Mouse (Mus musculus): ENCODE data around the gene Gls.

The Gls gene

DNA sequence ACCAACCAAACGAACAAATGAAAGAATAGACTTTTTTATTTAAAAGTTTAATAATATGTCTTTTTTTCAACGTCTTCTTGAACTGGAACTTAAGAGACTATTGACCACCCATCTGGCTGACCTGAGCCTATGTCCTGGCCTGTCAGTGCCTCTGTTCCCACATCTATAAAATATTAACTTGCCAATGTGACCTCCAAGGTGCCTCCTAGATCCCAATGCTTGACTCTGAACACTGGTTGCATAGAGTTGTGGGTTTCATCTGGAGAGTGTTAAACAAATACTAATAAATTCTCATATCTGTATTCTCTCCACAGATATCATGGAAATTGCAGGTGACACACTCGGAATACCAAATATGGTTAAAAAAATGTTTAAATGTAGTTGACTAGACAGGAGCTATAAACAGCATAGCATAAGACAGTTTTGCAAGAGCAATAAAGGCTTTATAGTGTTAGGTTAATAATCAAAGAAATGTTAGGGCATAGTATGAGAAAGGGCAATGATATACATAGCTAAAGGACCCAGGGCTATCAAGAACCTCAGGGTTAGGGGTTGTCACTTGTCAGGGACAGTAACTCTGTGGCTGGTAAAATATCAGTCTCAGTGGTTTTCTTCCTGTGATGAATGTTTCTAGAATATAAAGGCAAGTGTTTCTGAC lies 16.0 kb upstream of the Gls start:
- no peak for DNase-seq (ENCODE audit: low spot score in 2 of 2)

- DNase-seq (ENCODE audit: low spot score in 2 of 2): no peak
Measured at GRCm38 (mm10) chr1:52242270-52242669, 9.2 kb upstream of the Gls start.

DNA sequence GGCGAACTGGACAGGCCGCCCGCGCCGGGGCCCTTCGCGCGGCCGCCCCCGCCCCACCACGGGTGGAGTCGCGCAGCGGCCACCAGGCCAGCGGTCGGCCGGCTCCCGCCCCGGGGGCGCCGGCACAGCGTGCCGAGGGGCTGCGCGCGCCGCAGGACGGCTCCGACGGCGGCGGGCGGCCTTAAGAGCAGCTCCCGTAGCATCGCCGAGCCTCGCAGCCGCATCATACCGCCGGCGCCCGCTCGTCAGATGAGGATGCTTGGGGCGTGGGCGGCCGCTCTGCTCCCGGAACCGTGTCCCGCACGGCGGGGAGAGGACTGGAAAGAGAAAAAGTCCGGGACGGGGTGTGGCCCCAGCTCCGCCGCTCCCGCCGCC lies 279 bp downstream of the Gls start:
- no peak for DNase-seq (ENCODE audit: low spot score in 2 of 2)

DNA sequence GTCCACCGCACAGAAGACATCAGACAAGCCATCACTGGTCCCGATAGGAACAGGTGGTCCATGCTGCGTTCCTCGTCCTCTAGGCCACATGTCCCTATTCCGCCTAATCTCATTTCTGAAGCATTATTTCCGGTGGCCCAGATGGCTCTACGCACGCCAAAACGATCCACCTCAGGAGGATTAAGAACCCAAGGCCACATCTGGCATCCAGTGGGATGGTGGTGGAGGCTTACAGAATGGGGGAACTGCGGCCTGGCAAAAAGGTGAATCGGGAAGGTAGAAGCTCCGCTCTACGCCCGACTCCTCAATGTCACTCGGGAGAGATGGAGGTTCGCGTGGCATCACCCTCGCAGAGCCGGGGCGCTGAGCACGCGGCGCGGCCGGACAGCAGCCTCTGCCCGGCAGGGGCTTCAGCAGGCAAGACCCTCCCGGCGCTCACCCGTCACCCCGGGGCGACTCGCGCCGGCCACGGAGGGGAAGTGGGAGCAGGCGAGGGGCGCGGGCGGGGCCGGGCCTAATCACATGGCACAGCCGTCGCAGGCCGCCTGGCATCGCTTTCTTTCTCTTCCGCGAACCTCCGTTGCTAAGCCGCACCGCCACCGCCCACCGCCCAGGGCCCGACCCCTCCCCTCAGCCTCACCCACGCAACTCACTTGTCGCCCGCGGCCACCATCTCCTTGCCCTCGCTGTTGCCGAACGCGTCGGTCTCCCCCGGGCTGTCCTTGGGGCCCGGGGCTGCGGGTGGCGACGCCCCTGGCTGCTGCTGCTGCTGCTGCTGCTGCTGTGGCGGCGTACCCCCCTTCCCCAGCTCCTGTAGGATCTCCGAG lies 880 bp downstream of the Gls start:
- DNase-seq (ENCODE audit: low spot score in 2 of 2): peak; percentile 16 to 51

- no peak for DNase-seq (ENCODE audit: low spot score in 2 of 2)
Measured at GRCm38 (mm10) chr1:52230404-52230803, 2.6 kb downstream of the Gls start.

DNA sequence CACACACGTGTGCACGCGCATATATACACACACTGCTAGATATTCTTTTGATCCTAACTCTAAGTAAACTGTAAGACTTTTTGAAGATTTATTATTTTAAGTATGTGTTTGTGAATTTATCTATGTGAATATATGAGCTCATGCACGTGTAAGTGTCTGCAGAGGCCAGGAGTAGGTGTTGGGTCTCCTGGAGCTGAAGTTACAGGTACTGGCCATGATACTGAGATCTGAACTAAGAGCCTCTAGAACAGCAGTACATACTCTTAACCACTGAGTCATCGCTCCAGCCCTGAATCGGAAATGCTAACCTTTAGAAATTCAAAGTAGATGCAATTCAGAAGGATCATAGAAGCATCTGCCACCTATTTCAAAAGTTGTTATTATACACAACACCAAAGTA lies 4.9 kb downstream of the Gls start:
- DNase-seq (ENCODE audit: low spot score in 2 of 2): no peak

DNA sequence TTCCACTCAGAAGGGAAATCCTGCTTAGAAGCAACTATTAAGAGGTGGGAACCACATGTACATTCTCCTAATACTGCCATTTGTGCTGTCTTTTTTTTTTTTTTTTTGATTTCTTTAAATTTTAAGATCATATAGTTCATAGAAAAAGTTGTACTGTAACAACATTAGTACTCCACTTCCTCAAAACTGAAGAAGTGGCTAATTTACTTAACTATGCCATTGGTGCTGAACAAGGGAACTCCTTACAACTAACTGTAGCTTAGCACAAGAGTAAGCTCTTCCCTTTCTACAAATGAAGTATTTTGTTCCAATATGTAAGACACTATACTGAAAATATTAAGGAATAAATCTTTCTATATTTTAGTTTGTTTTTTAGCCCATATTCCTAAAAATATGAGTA lies 6.6 kb downstream of the Gls start:
- no peak for DNase-seq (ENCODE audit: low spot score in 2 of 2)

- no peak for DNase-seq (ENCODE audit: low spot score in 2 of 2)
Measured at GRCm38 (mm10) chr1:52216766-52217165, 16.3 kb downstream of the Gls start.

- no peak for DNase-seq (ENCODE audit: low spot score in 2 of 2)
Measured at GRCm38 (mm10) chr1:52182992-52183391, 50.0 kb downstream of the Gls start.

DNA sequence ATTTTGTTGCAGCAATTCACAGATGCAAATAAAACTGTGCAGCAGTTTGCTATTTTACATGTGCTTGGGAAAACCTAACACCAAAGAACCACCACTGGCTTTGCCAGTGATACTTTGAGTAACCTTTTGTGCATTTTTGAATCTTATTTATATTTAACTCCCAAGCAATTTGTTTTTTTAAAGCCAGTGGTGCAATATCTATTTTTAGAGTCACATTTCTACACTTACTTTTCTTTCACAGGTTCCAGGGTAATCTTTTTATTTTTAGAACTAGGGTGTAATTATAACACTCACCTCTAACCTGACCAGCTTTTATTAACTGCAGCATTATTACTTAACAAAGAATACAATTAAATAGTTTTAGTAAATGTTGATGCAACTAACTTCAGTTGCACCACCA lies 51.0 kb downstream of the Gls start:
- DNase-seq (ENCODE audit: low spot score in 2 of 2): no peak

GRCm38 (mm10) chr1:52179939-52180568 lies 53.0 kb downstream of the Gls start:
- DNase-seq (ENCODE audit: low spot score in 2 of 2): no peak

- DNase-seq (ENCODE audit: low spot score in 2 of 2): no peak
Measured at GRCm38 (mm10) chr1:52176999-52177398, 56.0 kb downstream of the Gls start.

DNA sequence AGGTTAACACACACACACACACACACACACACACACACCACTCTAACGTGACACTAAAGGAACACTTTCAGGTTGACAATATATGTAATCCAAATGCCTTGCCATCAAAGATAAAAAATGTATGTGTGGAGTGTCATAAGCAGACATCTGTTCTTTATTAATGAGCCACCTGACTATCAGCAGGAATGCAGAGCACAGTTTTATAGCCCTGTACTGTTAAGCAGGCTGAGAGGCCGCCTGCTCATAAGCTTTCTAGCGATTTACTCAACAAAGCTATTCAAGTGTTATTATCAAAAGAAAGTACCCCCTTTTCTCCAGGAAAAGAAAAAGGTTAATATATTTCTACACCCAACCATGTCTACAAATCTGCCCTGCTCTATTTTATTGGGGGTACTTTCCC lies 57.0 kb downstream of the Gls start:
- DNase-seq (ENCODE audit: low spot score in 2 of 2): no peak

DNA sequence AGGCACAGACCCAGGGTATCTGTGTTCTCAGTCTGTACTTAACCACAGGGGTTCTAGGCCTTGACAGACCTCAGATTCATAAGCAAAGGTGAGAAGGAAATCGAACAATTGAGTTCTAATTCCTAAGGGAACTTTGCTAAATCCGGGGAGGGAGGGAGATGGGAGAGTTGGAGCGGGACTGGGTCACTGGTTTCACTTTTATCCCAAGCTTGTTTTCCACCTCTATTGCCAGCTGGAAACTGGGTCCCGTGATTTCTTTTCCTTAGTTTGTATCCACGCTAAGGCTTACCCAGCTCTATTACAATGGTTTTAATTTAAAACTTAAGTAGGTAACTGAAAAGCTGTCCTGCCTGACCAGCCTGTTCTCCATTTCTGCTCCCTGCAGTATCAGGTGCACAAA lies 57.7 kb downstream of the Gls start:
- DNase-seq (ENCODE audit: low spot score in 2 of 2): no peak

DNA sequence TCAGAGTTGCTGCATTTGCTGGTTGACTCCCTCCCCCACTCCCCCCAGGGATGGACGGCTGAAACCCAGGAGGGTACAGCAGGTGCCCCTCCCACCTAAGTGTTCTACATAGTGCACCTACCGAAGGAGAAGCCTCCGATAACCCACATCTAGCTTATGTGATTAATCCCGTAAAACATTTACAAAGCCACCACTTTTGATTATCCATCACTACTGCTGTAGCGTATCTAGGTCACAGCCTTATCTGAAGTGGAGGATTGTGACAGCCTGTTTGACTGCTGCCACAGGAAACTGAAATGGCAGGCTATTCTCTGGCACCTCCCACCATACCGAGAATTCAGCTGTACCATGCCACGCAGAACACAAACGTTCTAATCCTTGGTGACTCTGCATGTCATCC lies 61.8 kb downstream of the Gls start:
- DNase-seq (ENCODE audit: low spot score in 2 of 2): peak in 1 of 2 experiments; percentile 1

GRCm38 (mm10) chr1:52170747-52171146 lies 62.3 kb downstream of the Gls start:
- no peak for DNase-seq (ENCODE audit: low spot score in 2 of 2)

- peak in 1 of 2 experiments; percentile 2 for DNase-seq (ENCODE audit: low spot score in 2 of 2)
Measured at GRCm38 (mm10) chr1:52170057-52170456, 63.0 kb downstream of the Gls start.

GRCm38 (mm10) chr1:52166652-52167220 lies 66.3 kb downstream of the Gls start:
- peak in 1 of 2 experiments; percentile 7 for DNase-seq (ENCODE audit: low spot score in 2 of 2)

- no peak for DNase-seq (ENCODE audit: low spot score in 2 of 2)
Measured at GRCm38 (mm10) chr1:52163707-52164457, 69.2 kb downstream of the Gls start.

GRCm38 (mm10) chr1:52161151-52161550 lies 71.9 kb downstream of the Gls start:
- no peak for DNase-seq (ENCODE audit: low spot score in 2 of 2)

- peak; percentile 51 to 68 for DNase-seq (ENCODE audit: low spot score in 2 of 2)
Measured at GRCm38 (mm10) chr1:52158490-52159381, 74.3 kb downstream of the Gls start.
